Mouse (Mus musculus) liver, embryonic 14.5 days (tissue): ENCODE results near the gene Lamtor2. TPM values are rescaled to one million over a fixed set of nuclear protein-coding genes. Genes with fewer than 3 reads are reported as not detected.

ENCODE experiments used
- ATAC-seq: fragments of 200-750 bp; cut with Nextera tagmentation; 2 replicates; pipeline ENCODE4 v1.8.0; 2017; ENCODE audit warnings: moderate number of reproducible peaks, mild to moderate bottlenecking, moderate library complexity; ENCODE audit not compliant: insufficient read depth
- DNase-seq, 3 experiments: peaks; one replicate each; pipeline ENCODE4 v3.0.0-alpha.2; 2012 to 2013; ENCODE audit warnings: low read depth in 3 of 3, low spot score in 3 of 3
- H3K27ac ChIP-seq: fragments of 300-500 bp; sonication (generic); 2 replicates; pipeline ENCODE4 v1.5.1; 2014; ENCODE audit warnings: moderate library complexity, mild to moderate bottlenecking, control low read depth, inconsistent platforms
- H3K27me3 ChIP-seq: fragments of 300-500 bp; sonication (generic); 2 replicates; pipeline ENCODE4 v1.6.1; 2014; ENCODE audit warnings: mild to moderate bottlenecking, low read length, moderate library complexity; ENCODE audit not compliant: control insufficient read depth, insufficient read depth
- H3K36me3 ChIP-seq: fragments of 300-500 bp; sonication (generic); replicated peaks from 2 replicates; pipeline ENCODE4 v1.6.1; 2014; ENCODE audit warnings: low read depth; ENCODE audit not compliant: control insufficient read depth, insufficient read depth
- H3K4me1 ChIP-seq, 2 experiments: fragments of 200-500 bp in 1 of 2; fragments of 300-500 bp in 1 of 2; sonication (generic) in 1 of 2; replicated peaks; 2 replicates each; pipeline ENCODE4 v1.6.1; 2012 to 2014; ENCODE audit warnings: antibody characterized with exemption in 1 of 2, inconsistent platforms in 1 of 2, low read length in 1 of 2; ENCODE audit not compliant: control insufficient read depth in 2 of 2, insufficient read depth in 2 of 2
- H3K4me2 ChIP-seq: fragments of 300-500 bp; sonication (generic); 2 replicates; pipeline ENCODE4 v1.6.1; 2014; ENCODE audit warnings: low read depth, mild to moderate bottlenecking, control low read depth, moderate library complexity
- H3K4me3 ChIP-seq, 2 experiments: fragments of 200-500 bp in 1 of 2; fragments of 300-500 bp in 1 of 2; sonication (generic) in 1 of 2; 2 replicates each; pipeline ENCODE4 v1.5.1; 2012 to 2014; ENCODE audit warnings: low read depth in 2 of 2, low read length in 2 of 2, mild to moderate bottlenecking in 2 of 2, control low read depth in 1 of 2, inconsistent platforms in 1 of 2, moderate library complexity in 1 of 2; ENCODE audit not compliant: insufficient read depth in 1 of 2
- H3K9ac ChIP-seq: fragments of 300-500 bp; sonication (generic); replicated peaks from 2 replicates; pipeline ENCODE4 v1.6.1; 2014; ENCODE audit warnings: mild to moderate bottlenecking, control low read depth, moderate library complexity
- H3K9me3 ChIP-seq: fragments of 300-500 bp; sonication (generic); 2 replicates; pipeline ENCODE4 v1.6.1; 2016; ENCODE audit warnings: low read length, mixed read lengths; ENCODE audit not compliant: control insufficient read depth
- CTCF ChIP-seq: IDR thresholded peaks from 2 replicates; pipeline ENCODE4 v1.5.1; 2016; ENCODE audit warnings: antibody characterized with exemption, low read depth, control low read depth
- EP300 ChIP-seq: IDR thresholded peaks from 2 replicates; pipeline ENCODE4 v1.6.1; 2016; ENCODE audit warnings: antibody characterized with exemption, low read depth
- WGBS: fragments of 180-500 bp; shearing (Covaris S2); extraction: QIAGEN DNeasy Blood & Tissue Kit; methylation state at CpG from one replicate; pipeline ENCODE4 v1.1.7; 2014; ENCODE audit not compliant: insufficient replicate concordance; 5-methylcytosine and 5-hydroxymethylcytosine counted together
- polyA plus RNA-seq, 2 experiments: library from polyadenylated mRNA; depleted of rRNA in 1 of 2; stranded (reverse) in 1 of 2; unstranded in 1 of 2; fragments of >200 nt; fragmentation: Nextera tagmentation in 1 of 2; extraction: Ambion mirVana in 1 of 2; gene quantifications; 2 replicates each; pipeline versions ENCODE4 v1.2.1 to v1.2.3; 2012 to 2014

Lamtor2 gene
- polyA plus RNA-seq, 2 experiments: 62.0 to 73.1 TPM

DNA sequence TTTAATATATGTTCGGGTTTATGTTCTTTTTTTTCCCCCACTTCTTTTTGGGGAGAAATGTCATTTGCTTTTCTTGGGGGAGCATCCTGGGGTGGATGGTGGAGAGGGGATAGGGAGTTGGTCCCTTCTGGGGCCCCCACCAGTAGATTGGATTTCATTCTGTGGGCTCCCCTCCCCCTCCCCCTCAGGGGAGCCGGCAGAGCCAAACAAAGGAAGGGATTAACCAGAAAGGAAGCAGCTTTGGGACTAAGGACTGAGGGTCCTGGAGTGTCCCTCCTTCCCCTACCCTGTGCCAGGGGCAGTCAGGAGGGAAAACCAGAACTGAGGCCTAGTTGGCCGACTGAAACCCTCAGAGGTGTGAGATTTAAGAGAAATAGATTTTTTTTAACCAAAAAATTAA is 13.5 kb downstream of the Lamtor2 start:
- Histone ChIP-seq H3K4me2 (no peak overlapping the region), H3K9me3 (no peaks in the 10 kb centered on the region), H3K4me3 (no peak overlapping the region), H3K9ac (no peak overlapping the region), H3K27me3 (no peaks in the 10 kb centered on the region), H3K36me3 (no peaks in the 10 kb centered on the region), H3K4me1 (peaks cover 5 to 15% of the 10 kb centered on the region in 2 experiments), H3K27ac (no peak overlapping the region)
- TF ChIP-seq EP300 (no peak), CTCF (no peak)
- no peak for ATAC-seq
- DNase-seq: no peak
- 39% methylated on average over 3 of the region's 3 CpGs for WGBS

GRCm38 (mm10) chr3:88538271-88539145 is 14.4 kb downstream of the Lamtor2 start:
- 67% methylated on average over 9 of the region's 9 CpGs for WGBS
- H3K9ac ChIP-seq: no peak overlapping the region

DNA sequence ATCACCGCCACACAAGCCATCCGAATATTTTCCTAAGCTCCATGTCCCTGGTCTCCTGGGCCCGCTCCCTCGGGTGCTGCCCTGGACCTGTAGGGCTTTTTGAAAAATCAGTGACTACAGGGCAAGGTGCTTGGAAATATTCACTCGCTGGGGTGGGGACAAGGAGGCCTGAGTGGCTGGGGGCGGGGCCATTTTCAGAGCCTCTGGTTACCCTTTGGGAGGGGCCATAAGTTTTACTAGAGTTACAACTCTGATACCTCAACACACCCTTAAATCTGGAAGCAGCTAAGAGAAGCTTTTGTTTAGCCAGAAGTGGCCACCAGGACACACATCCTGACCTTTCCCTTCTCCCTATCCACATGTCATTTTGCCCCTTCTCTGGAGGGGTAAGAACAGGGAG is 15.7 kb downstream of the Lamtor2 start:
- H3K4me3 ChIP-seq: peak overlapping the region in 1 of 2 experiments; percentile 64; a peak in 2 of 4 replicates
- no peak overlapping the region for H3K27ac ChIP-seq
- peaks cover 5 to 9% of the 10 kb centered on the region in 2 experiments for H3K4me1 ChIP-seq
- TF ChIP-seq EP300 (no peak), CTCF (no peak)
- no peak overlapping the region; the same call in 1 of the 2 replicates for H3K9ac ChIP-seq
- H3K27me3 ChIP-seq: peaks cover 6% of the 10 kb centered on the region
- ATAC-seq (no peak), DNase-seq (no peak)
- H3K4me2 ChIP-seq: peak overlapping the region; percentile 91
- 61% methylated on average over 6 of the region's 6 CpGs for whole genome bisulfite sequencing
- H3K36me3 ChIP-seq: no peaks in the 10 kb centered on the region
- no peaks in the 10 kb centered on the region for H3K9me3 ChIP-seq

More at GRCm38 (mm10) chr3:88538271-88539145, 14.4 kb downstream of the Lamtor2 start:
- DNase-seq (no peak), ATAC-seq (no peak)
- Histone ChIP-seq H3K27ac (no peak overlapping the region), H3K27me3 (no peaks in the 10 kb centered on the region; the same call in 1 of the 2 replicates), H3K4me2 (no peak overlapping the region), H3K4me1 (peaks cover 5 to 9% of the 10 kb centered on the region in 2 experiments), H3K9me3 (no peaks in the 10 kb centered on the region), H3K4me3 (no peak overlapping the region), H3K36me3 (no peaks in the 10 kb centered on the region)
- no peak for TF ChIP-seq CTCF
- no peak for TF ChIP-seq EP300

GRCm38 (mm10) chr3:88536103-88536930 is 16.6 kb downstream of the Lamtor2 start:
- TF ChIP-seq CTCF: no peak; the same call in 1 of the 2 replicates
- no peak for TF ChIP-seq EP300
- 5% methylated on average over 63 of the region's 64 CpGs for WGBS
- ATAC-seq (peak; percentile 84), DNase-seq (peak; percentile 62 to 70 (median 67))
- Histone ChIP-seq H3K4me1 (peaks cover 5 to 9% of the 10 kb centered on the region in 2 experiments), H3K36me3 (no peaks in the 10 kb centered on the region), H3K4me2 (peak overlapping the region; percentile 91), H3K9ac (peak overlapping the region; percentile 63), H3K4me3 (peak overlapping the region; percentile 61 to 64), H3K27ac (peak overlapping the region; percentile 42; the same call in 1 of the 2 replicates), H3K27me3 (peaks cover 6% of the 10 kb centered on the region), H3K9me3 (no peaks in the 10 kb centered on the region)

DNA sequence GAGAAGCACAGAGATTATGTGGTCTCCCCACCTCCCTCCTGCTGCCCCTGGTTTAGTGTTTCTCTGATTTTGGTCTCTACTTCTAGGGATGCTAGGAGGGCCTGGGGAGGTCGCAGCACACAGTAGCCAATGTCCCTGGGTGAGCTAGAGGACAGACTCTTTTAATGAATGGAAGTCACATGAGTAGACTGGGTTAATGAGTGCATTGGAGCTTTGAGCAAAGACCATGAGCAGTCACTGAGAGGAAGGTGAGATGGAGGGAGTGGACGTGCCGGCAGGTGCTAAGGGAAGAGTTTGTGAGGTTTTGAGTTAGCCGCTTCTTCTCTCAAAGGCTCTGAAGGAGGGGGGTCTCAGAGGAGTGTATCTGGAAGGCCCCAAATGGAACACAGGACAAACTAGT is 17.3 kb downstream of the Lamtor2 start:
- ATAC-seq (no peak), DNase-seq (no peak)
- TF ChIP-seq CTCF: no peak
- no peak for TF ChIP-seq EP300
- H3K9me3 ChIP-seq: no peaks in the 10 kb centered on the region
- peaks cover 6% of the 10 kb centered on the region for H3K27me3 ChIP-seq
- peak overlapping the region; percentile 91 for H3K4me2 ChIP-seq
- no peaks in the 10 kb centered on the region for H3K36me3 ChIP-seq
- H3K9ac ChIP-seq: peak overlapping the region; percentile 63; the same call in 1 of the 2 replicates
- WGBS: 88% methylated on average over 4 of the region's 4 CpGs
- no peak overlapping the region for H3K27ac ChIP-seq
- peak overlapping the region in 1 of 2 experiments; percentile 61; a peak in 1 of 4 replicates for H3K4me3 ChIP-seq
- peaks cover 7 to 11% of the 10 kb centered on the region in 2 experiments for H3K4me1 ChIP-seq
